Mouse (Mus musculus) left cerebral cortex, postnatal 4 days (tissue): Measurements from ENCODE around the gene Gm49353. TPM values are rescaled to one million over a fixed set of nuclear protein-coding genes. Genes with fewer than 3 reads are reported as not detected.

Experiments
- total RNA-seq, 2 experiments: library from RNA; stranded (reverse); gene quantifications; 2 replicates each; pipeline ENCODE4 v1.2.3; 2021

The Gm49353 gene
- total RNA-seq, 2 experiments from 2014 or later = 42.4 to 54.0 TPM

Other genes with a start within 250 kb of the Gm49353 start
- not detected for gene 2310057J18Rik, start 212.7 kb upstream of the Gm49353 start, total RNA-seq
- gene Soga3, start 55.1 kb upstream of the Gm49353 start, total RNA-seq = 100 to 1,000 TPM; 257 to 276 TPM
- 100 to 1,000 TPM; 145 to 151 TPM for gene 9330159F19Rik, start 12.7 kb downstream of the Gm49353 start, total RNA-seq
- 10 to 100 TPM; 19.2 to 22.8 TPM for gene Echdc1, start 114.2 kb downstream of the Gm49353 start, total RNA-seq
- gene Rnf146, start 163.5 kb downstream of the Gm49353 start, total RNA-seq = 10 to 100 TPM; 81.5 to 85.9 TPM